In genomic region chr13:90894819-90895218, GRCm38 (mm10) we compare ENCODE assay signal across 18 mouse cellular contexts. TPM values are rescaled to one million over a fixed set of nuclear protein-coding genes. Genes with fewer than 3 reads are reported as not detected.
DNase-seq lines count a peak whose midpoint lies in the region; ATAC-seq lines count a peak whose summit lies in the region.
"Had no signal": no experiment of that assay in that cellular context is flagged by ENCODE, and none has a peak within 500 bp of the region (broad histone marks: within the 10 kb centered on the region; RNA-seq: fewer than 3 reads in every experiment).

No protein-coding gene starts in this region.

- H3K4me3 ChIP-seq in embryonic facial prominence, embryonic 14.5 days (ENCODE audit: low read depth, low read length): no peak overlapping the region
- H3K4me3 ChIP-seq: forebrain, embryonic 13.5 days; forebrain, embryonic 15.5 days had no signal

- H3K27ac ChIP-seq in embryonic facial prominence, embryonic 14.5 days (replicated peaks; ENCODE audit: low read depth, low read length): peak overlapping the region; percentile 28; the same call in 1 of the 2 replicates
- H3K27ac ChIP-seq: forebrain, embryonic 13.5 days; forebrain, embryonic 15.5 days had no signal

- H3K27me3 ChIP-seq in embryonic facial prominence, embryonic 14.5 days (replicated peaks; ENCODE audit: control insufficient read depth, insufficient read depth, low read length): no peaks in the 10 kb centered on the region
- H3K27me3 ChIP-seq: forebrain, embryonic 13.5 days; forebrain, embryonic 15.5 days had no signal

- no peaks in the 10 kb centered on the region for H3K36me3 ChIP-seq in embryonic facial prominence, embryonic 14.5 days (ENCODE audit: control insufficient read depth, insufficient read depth, low read length)
- H3K36me3 ChIP-seq: forebrain, embryonic 15.5 days had no signal

- ATAC-seq in frontal cortex, adult (ENCODE audit: low TSS enrichment): peak; percentile 83
- ATAC-seq in embryonic facial prominence, embryonic 14.5 days (ENCODE audit: low read depth): no peak
- ATAC-seq in megakaryocyte, adult 5-6 weeks (ENCODE audit: poor library complexity, severe bottlenecking): no peak
- ATAC-seq: forebrain, embryonic 13.5 days; forebrain, embryonic 15.5 days; forebrain, postnatal 0 days had no signal

- DNase-seq in frontal cortex, adult 2 months (ENCODE audit: extremely low spot score in 1 of 2, low spot score in 1 of 2): no peak
- DNase-seq in brain, adult 2 months (ENCODE audit: low read depth, low spot score): peak; percentile 39
- no peak for DNase-seq in embryonic facial prominence, embryonic 14.5 days (ENCODE audit: low spot score)
- DNase-seq in ovary, adult 18-20 months (ENCODE audit: low spot score): no peak
- DNase-seq: adrenal gland, adult 2 months; adrenal gland, postnatal 10 days; adrenal gland, postnatal 25 days; cerebellum, adult 11-12 months; cerebellum, adult 2 months; cerebellum, adult 9-10 months; cerebellum, postnatal 25 days; forebrain, postnatal 0 days had no signal

- no peaks in the 10 kb centered on the region for H3K9me3 ChIP-seq in embryonic facial prominence, embryonic 14.5 days (ENCODE audit: control insufficient read depth, low read length)
- H3K9me3 ChIP-seq: forebrain, embryonic 13.5 days; forebrain, embryonic 15.5 days had no signal

- H3K9ac ChIP-seq in embryonic facial prominence, embryonic 14.5 days (ENCODE audit: low read depth, low read length): no peak overlapping the region
- H3K9ac ChIP-seq: forebrain, embryonic 13.5 days; forebrain, embryonic 15.5 days; forebrain, postnatal 0 days had no signal

- WGBS in embryonic facial prominence, embryonic 14.5 days: 70% methylated on average over 4 of the region's 4 CpGs

- no peaks in the 10 kb centered on the region for H3K4me1 ChIP-seq in embryonic facial prominence, embryonic 14.5 days (ENCODE audit: control insufficient read depth, insufficient read depth, low read length)
- H3K4me1 ChIP-seq: forebrain, embryonic 15.5 days had no signal

- H3K4me2 ChIP-seq in embryonic facial prominence, embryonic 14.5 days (ENCODE audit: low read depth, low read length): no peak overlapping the region
- H3K4me2 ChIP-seq: forebrain, embryonic 13.5 days; forebrain, embryonic 15.5 days had no signal

RNA-seq across cellular contexts. Expression of gene Atp6ap1l, which starts 10.3 kb away (rescaled TPM):
- 42.7 and 48.7 TPM in 2 replicates for polyA plus RNA-seq in frontal cortex, adult 2 months (2012; rRNA removed)
- 0.75 and 0.90 TPM in 2 replicates for polyA plus RNA-seq in embryonic facial prominence, embryonic 14.5 days (2014; fragmentation: Nextera tagmentation; extraction: Ambion mirVana)
- total RNA-seq in megakaryocyte, adult 5-6 weeks (2015): not detected in 2 replicates
- total RNA-seq in megakaryocyte, adult 5-6 weeks (2017): not detected in 2 replicates
- total RNA-seq: adrenal gland, adult 2 months; adrenal gland, postnatal 25 days; MEL had no signal
- polyA plus RNA-seq: adrenal gland, adult 2 months; C2C12 had no signal

RNA-seq across cellular contexts. Expression of gene Rps23, which starts 27.9 kb away (rescaled TPM):
- polyA plus RNA-seq in frontal cortex, adult 2 months (2012; rRNA removed): 646 and 659 TPM in 2 replicates
- 300 and 334 TPM in 2 replicates for polyA plus RNA-seq in embryonic facial prominence, embryonic 14.5 days (2014; fragmentation: Nextera tagmentation; extraction: Ambion mirVana)
- total RNA-seq in megakaryocyte, adult 5-6 weeks (2015): 1,373 and 1,381 TPM in 2 replicates
- total RNA-seq in megakaryocyte, adult 5-6 weeks (2017): 1,440 and 1,451 TPM in 2 replicates

Comparison
In these comparisons a context has a peak if more than half of its experiments do, and no peak if none do; other contexts are left out.
1. RNA of gene Atp6ap1l, which starts 10.3 kb away (polyA plus RNA-seq): 42.7 to 48.7 TPM in frontal cortex, adult 2 months; 0.75 to 0.90 TPM in embryonic facial prominence, embryonic 14.5 days; every median in the first group is over 10 times any median in the second.